Mouse (Mus musculus) embryonic stem cell, embryonic (primary cell): ENCODE results near the gene Hist2h2aa2.
"Not testable (repeated sequence)": the region's sequence is repeated elsewhere in the genome, so short reads cannot be mapped to it uniquely, and the experiment has no call there.

ENCODE experiments used
- CTCF ChIA-PET, 4 experiments: fragments of 300-600 bp in 2 of 4; fragments of 350-600 bp in 2 of 4; sonication (Branson Sonifier 250); formaldehyde crosslinking; loops; one replicate each; lab custom pipeline; 2022; ENCODE audit warnings: inconsistent platforms in 2 of 4; lab: Charles Lee
- POLR2A ChIA-PET, 4 experiments: fragments of 300-600 bp in 2 of 4; fragments of 350-600 bp in 2 of 4; sonication (Branson Sonifier 250); formaldehyde crosslinking; loops; one replicate each; lab custom pipeline; 2022; ENCODE audit warnings: antibody characterized with exemption in 4 of 4, inconsistent platforms in 1 of 4; lab: Charles Lee

Hist2h2aa2 gene

DNA sequence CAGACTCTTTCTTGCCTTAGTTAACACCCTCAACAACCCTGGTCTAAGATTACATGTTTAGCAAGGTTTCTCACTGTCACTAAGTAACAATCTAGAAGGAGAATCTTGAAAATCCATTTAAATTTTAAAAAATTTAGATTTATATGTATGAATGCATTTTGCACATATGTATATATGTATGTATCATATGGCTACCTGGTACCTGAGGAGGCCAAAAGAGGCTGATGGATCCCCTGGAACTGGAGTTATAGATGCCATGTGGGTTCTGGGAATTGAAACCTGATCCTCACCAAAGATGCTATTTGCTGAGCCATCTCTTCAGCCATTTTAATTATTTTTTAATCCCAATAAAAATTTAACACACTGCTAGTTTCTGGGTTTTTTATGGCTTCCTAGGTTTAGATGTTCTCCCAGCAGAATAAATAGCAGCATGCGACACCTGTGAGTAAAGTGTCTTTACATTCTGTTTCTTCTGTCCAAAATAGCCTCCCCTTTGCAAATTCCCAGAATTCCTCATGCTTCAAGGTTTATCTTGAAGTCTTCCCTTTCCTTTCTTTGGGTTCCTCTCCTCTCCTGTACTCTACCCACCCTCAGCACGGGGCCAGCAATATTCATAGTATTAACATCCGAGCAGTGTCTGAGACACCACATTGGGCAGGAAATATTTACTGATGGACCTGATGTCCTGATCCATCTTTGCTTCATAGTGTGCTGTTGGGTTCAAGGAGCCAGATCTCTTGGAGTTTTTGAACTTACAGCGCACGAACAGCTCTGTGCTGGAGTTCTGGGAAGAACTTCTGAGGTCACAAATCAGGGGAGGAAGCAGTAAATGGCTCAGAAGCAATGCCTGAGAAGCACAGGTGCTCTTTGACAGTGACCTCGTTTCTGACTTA lies 8.3 kb upstream of the Hist2h2aa2 start:
- CTCF ChIA-PET, result interaction anchor here in 1 of 4 experiments (0.6 kb wide), 1 partner anchor 14 kb away, joined by 4 read pairs; no protein-coding TSS in a partner anchor

DNA sequence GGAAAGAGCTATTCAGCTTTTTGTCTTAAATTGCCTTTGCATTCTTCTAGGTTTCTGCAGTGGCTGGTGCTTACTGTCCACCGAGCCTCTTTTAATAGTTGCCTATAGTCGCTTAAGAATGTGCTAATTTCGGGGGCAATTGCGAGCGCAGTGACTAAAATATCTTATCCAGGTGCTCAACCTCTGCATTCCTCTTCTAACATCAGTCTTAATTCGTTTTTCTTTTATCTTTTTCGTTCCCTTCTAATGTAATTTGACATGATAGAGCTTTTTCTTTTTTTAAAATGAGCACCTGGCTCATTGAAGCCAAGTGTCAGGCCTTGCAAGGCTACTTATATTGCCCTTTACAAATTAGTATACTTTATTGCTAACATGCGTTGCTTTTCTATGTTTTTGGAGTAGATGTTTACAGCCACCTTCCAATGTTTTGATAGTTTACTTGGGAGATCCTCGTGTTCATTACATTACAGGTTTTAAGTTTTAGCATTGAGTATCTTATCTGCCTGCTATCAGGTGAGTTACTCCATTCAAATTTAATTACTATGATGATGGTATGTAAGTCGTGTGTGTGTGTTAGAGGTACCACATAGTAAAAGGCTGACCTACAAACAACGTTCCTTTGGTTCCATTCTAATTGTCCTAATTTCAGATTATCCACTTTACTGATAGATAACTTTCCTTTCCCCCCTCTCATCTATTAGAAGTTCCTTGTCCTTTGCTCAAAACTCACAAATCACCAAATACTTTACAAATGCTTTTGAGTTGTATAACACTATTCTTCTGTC lies 7.5 kb upstream of the Hist2h2aa2 start:
- CTCF ChIA-PET, result interaction anchor here in 3 of 4 experiments (0.7 to 1.3 kb wide), 3 partner anchors 15 to 30 kb away, joined by 3 to 5 read pairs (median 3); partner anchors contain the start of gene Hist2h4 (in 1 of the 3)

More for the DNA sequence above, 8.3 kb upstream of the Hist2h2aa2 start:
- POLR2A ChIA-PET, result interaction anchor here (0.7 to 12.7 kb wide), 19 partner anchors 10 to 123 kb away, joined by 3 to 151 read pairs (median 4); partner anchors contain the start of genes Hist2h4 (in 3 of the 4), Hist2h2bb (in 2 of the 4), Hist2h3b (in 2 of the 4) and Bola1 (in 1 of the 4)

DNA sequence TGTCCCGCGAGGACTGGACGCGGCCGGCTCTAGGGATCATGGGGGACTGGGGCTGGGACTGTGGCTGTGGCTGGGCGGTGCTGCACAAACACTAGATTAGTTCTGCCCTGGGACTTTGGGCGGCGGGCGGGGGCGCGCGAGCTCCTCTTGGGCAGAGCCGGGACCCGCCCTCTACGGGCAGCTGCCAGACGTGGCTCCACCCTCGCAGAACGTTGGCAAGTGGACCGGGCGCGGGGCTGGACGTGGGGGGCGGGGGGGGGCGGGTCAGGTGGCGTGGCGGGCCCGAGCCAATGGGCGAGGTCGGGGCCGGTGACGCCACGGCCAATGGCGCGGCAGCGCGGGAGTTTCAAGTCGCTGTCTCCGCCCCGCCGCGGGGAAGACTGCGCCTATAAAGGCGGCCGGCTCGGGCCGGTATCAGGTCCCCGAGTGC lies 6.4 kb upstream of the Hist2h2aa2 start, which contains the start of gene Hist2h3c1:
Hist2h3c1 (plus strand) TSS at position 259 of the 430 bp plus-strand sequence.
- POLR2A ChIA-PET, result interaction anchor here in 3 of 4 experiments (0.6 to 1.4 kb wide), 9 partner anchors 9 to 31 kb away, joined by 3 to 42 read pairs (median 7); partner anchors contain the start of genes Hist2h2bb (in 2 of the 3), Bola1 (in 1 of the 3), Hist2h2ab (in 1 of the 3) and Hist2h2ac (in 1 of the 3)
- CTCF ChIA-PET, result interaction anchor here in 1 of 4 experiments (0.7 kb wide), 1 partner anchor 16 kb away, joined by 5 read pairs; no protein-coding TSS in a partner anchor

More for the DNA sequence above, 7.5 kb upstream of the Hist2h2aa2 start:
- POLR2A ChIA-PET, result interaction anchor here (0.6 to 1.4 kb wide), 26 partner anchors 8 to 166 kb away, joined by 3 to 42 read pairs (median 4); partner anchors contain the start of genes Hist2h2bb (in 4 of the 4), Hist2h2ac (in 3 of the 4), Hist2h3b (in 3 of the 4) and Bola1 (in 2 of the 4)

DNA sequence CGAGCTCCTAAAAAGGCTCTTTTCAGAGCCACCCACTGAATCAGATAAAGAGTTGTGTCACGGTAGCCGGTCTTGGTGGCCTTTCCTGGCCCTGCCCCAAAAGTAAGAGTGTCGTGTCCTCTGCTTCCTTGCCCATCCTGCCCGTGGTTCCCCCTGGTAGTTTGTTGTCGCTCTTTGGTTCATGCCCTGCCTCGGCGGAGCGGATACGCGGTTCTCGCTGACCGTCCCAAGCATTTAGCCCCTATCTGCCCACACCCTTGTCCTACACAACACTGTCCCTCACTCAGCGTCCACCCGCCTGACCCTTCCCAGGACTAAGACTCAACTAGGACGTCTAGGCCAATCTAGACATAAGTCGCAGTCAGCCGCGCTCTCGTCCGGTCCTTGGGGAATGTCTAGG lies 5.9 kb upstream of the Hist2h2aa2 start:
- CTCF ChIA-PET, POLR2A ChIA-PET: not testable (repeated sequence)

DNA sequence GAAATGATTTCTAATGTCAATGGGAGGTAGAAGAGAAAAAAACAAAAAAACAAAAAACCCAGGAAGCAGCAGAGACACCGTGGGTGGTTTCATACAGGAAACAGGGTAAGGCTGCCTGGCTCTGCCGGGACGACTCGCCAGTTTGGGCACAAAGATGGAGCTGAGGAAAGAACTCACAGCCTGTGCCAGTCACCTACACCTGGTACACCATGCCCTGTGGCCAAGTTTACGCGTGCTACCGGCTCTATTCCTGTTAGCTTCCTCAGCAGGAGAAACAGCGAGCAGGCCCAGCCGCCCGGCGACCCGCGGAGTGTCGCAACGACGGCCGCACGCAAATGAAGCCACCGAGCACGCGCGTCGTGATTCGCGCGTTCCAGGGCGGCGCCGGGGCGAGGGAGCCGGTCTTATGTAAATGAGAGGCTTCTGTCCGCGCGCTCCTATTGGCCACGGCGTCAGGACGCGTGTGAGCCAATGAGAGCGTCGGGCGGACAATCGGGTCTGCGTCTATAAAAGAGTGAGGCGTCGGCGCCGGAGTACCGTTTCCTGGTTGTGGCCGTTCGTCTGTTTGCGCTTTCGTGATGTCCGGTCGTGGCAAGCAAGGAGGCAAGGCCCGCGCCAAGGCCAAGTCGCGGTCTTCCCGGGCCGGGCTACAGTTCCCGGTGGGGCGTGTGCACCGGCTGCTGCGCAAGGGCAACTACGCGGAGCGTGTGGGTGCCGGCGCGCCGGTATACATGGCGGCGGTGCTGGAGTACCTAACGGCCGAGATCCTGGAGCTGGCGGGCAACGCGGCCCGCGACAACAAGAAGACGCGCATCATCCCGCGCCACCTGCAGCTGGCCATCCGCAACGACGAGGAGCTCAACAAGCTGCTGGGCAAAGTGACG lies 5.2 kb upstream of the Hist2h2aa2 start, which contains the start of gene Hist2h2aa1:
Hist2h2aa1 (plus strand) TSS at position 495 of the 884 bp plus-strand sequence.
- CTCF ChIA-PET, result not testable (repeated sequence)
- POLR2A ChIA-PET, result interaction anchor here in 3 of 4 experiments (0.6 to 6.2 kb wide), 34 partner anchors 9 to 371 kb away, joined by 3 to 149 read pairs (median 3); partner anchors contain the start of genes Bola1 (in 3 of the 3), Hist2h2ab (in 3 of the 3), Hist2h2ac (in 3 of the 3) and Hist2h2bb (in 3 of the 3)

DNA sequence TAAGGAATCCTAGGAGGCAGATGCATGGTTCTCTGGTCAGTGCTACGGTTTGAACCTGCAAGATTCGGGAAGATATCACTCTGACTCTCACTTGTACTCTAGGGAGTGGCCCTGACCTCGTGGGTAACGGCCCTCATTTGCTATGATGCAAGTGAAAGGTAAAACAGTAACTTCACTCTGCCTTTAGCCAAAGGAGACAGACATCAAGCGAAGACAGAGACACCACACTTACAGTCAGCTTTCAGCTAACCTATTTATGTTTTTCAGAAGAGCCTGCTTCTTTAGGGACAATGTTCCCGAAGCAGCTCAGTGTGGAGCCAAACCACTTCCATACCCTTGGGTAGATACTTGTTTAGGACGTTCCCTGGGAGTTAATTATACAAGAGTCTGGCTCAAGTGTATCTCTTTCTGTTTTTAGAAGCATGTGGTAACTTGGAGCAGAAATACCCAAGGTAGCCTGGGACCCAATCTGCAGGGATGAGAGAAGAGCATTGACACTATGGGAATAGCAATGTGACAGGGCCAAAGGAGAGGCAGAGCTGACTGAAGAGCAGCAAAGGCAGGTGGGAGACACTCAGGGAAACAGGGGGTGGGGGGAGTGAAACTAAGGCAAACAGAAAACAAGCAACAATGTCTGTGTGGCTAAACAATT lies 4.0 kb upstream of the Hist2h2aa2 start:
- ChIA-PET CTCF (no interaction called here), POLR2A (interaction anchor here in 3 of 4 experiments (0.6 to 6.2 kb wide), 48 partner anchors 10 to 432 kb away, joined by 3 to 149 read pairs (median 4); partner anchors contain the start of genes Bola1 (in 3 of the 3), Hist2h2ab (in 3 of the 3), Hist2h2ac (in 3 of the 3) and Hist2h2bb (in 3 of the 3))

DNA sequence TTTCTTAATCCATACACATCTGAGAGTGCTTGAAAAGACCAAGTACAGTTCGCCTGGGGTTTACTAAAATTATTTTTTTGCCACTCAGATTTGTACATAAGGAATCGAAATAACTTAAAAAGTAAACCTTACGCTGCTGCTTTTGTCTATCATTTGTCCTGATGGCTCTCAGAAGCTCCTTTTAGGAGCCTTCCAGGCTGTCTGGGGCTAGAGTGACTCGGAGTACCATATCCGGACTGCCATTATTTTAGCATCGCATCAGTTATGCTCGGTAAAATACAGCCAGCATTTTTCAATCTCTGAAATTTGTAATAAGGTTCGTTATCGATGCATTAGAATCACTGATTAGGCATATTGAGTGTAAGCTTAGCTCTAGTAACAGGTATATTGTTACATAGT lies 722 bp upstream of the Hist2h2aa2 start:
- POLR2A ChIA-PET, result interaction anchor here (0.6 to 6.2 kb wide), 23 partner anchors 10 to 290 kb away, joined by 3 to 149 read pairs (median 7); partner anchors contain the start of genes Hist2h2bb (in 4 of the 4), Hist2h4 (in 4 of the 4), Bola1 (in 2 of the 4) and Hist2h2ab (in 2 of the 4)

DNA sequence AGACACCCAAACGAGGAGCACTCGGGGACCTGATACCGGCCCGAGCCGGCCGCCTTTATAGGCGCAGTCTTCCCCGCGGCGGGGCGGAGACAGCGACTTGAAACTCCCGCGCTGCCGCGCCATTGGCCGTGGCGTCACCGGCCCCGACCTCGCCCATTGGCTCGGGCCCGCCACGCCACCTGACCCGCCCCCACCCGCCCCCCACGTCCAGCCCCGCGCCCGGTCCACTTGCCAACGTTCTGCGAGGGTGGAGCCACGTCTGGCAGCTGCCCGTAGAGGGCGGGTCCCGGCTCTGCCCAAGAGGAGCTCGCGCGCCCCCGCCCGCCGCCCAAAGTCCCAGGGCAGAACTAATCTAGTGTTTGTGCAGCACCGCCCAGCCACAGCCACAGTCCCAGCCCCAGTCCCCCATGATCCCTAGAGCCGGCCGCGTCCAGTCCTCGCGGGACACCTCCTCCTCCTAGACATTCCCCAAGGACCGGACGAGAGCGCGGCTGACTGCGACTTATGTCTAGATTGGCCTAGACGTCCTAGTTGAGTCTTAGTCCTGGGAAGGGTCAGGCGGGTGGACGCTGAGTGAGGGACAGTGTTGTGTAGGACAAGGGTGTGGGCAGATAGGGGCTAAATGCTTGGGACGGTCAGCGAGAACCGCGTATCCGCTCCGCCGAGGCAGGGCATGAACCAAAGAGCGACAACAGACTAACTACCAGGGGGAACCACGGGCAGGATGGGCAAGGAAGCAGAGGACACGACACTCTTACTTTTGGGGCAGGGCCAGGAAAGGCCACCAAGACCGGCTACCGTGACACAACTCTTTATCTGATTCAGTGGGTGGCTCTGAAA lies 902 bp downstream of the Hist2h2aa2 start, which contains the start of gene Hist2h3c2:
Hist2h3c2 (minus strand) TSS at position 174 of the 840 bp plus-strand sequence.
- CTCF ChIA-PET, result interaction anchor here in 1 of 4 experiments (1.8 kb wide), 1 partner anchor 173 kb away, joined by 7 read pairs; no protein-coding TSS in a partner anchor

More for the DNA sequence above, 722 bp upstream of the Hist2h2aa2 start:
- CTCF ChIA-PET, result no interaction called here

DNA sequence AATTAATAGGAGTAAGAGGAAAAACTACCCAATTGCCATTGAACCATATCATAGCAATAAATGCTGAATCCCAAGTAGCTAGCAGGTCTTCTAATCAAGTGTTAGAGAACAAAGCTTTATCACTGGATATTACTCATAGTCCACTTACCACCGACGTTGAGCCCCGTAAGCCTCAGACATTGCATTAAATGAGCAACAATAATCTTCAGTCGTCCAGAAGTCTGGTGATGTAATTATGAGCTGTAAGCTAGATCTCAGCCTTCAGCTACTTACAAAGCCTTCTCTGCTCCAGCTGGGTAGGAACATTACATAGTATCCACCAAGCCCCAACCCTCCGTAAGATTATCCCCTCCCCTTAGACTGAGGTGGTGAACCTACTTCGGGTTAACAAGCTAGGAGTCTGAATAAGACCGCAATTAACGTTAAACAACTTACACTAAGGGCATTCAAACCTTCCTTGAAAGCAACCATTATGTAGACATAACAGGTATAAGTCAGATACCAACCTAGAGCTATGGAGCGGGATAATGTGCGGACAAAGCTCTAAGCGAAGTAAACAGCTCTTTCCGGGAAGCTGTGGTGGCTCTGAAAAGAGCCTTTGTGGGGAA lies 2.1 kb downstream of the Hist2h2aa2 start:
- POLR2A ChIA-PET, result interaction anchor here (0.6 to 12.2 kb wide), 80 partner anchors 9 to 584 kb away, joined by 3 to 457 read pairs (median 5); partner anchors contain the start of genes Bola1 (in 4 of the 4), Hist2h2ab (in 4 of the 4), Hist2h2ac (in 4 of the 4) and Hist2h2be (in 4 of the 4)
- CTCF ChIA-PET, result interaction anchor here in 3 of 4 experiments (0.5 to 1.8 kb wide), 4 partner anchors 9 to 172 kb away, joined by 3 to 7 read pairs (median 4); no protein-coding TSS in a partner anchor

More for the DNA sequence above, 902 bp downstream of the Hist2h2aa2 start, which contains the start of gene Hist2h3c2:
- POLR2A ChIA-PET, result interaction anchor here (0.9 to 12.2 kb wide), 25 partner anchors 14 to 288 kb away, joined by 3 to 457 read pairs (median 16); partner anchors contain the start of genes Bola1 (in 4 of the 4), Hist2h2ab (in 4 of the 4), Hist2h2ac (in 4 of the 4) and Hist2h2be (in 4 of the 4)

DNA sequence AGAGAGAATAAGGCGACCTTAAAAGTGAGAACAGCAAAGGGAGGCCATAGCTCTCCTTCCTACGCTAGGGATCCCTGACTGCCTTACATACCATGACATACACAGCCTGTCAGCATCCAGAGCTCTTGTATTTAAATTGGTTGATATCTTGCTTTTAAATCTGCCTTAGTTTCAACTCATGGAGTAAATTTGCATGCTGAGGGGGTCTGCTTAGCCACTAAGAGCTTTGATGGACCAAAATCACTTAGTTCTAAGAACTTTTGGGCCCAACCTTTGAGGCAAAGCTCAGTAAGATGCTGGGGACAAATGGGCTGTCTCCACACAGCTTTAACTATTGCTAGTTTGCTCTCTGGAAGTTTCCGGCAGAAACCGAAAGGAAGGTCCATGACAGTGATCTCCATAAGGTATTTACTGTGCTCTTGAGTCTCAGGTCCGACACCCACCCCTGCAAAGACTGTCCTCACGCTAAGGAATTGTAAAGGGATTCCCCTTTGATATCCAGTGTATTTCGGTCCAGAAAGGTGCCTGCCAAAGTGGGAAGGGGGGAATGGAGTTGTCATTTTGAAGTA lies 2.7 kb downstream of the Hist2h2aa2 start:
- POLR2A ChIA-PET, result interaction anchor here (0.6 to 12.2 kb wide), 74 partner anchors 9 to 583 kb away, joined by 3 to 457 read pairs (median 5); partner anchors contain the start of genes Bola1 (in 4 of the 4), Hist2h2ab (in 4 of the 4), Hist2h2ac (in 4 of the 4) and Hist2h2be (in 4 of the 4)
- CTCF ChIA-PET, result interaction anchor here in 2 of 4 experiments (1.2 to 1.8 kb wide), 3 partner anchors 40 to 171 kb away, joined by 3 to 7 read pairs (median 4); no protein-coding TSS in a partner anchor

DNA sequence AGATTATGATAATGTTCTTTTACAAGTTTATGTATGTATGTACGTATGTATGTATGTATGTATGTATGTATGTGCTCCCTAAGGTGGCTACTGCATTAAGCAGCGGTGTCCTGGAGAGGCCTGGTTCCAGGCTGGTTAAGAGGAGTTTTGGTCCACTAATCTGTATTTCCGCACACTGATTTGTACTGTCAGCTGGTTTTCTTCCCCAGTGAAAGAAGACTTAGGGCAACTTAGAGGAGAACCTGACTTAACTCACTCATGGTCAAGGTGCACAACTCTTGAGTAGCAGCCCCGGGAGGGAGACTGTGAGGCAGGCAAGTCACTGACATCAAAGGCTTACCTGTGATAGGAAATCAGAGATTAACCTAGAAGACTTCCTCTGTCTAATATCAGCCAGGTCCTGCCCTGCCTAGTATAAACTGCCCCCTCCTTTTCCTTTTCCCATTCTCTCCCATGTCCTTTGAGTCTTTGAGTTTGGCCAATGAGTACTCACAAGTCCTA lies 3.2 kb downstream of the Hist2h2aa2 start:
- CTCF ChIA-PET, result interaction anchor here in 3 of 4 experiments (0.6 to 1.8 kb wide), 3 partner anchors 41 to 298 kb away, joined by 4 to 7 read pairs (median 4); no protein-coding TSS in a partner anchor
- POLR2A ChIA-PET, result interaction anchor here (0.6 to 12.2 kb wide), 60 partner anchors 8 to 367 kb away, joined by 3 to 457 read pairs (median 6); partner anchors contain the start of genes Bola1 (in 4 of the 4), Hist2h2ab (in 4 of the 4), Hist2h2ac (in 4 of the 4) and Hist2h2be (in 4 of the 4)

DNA sequence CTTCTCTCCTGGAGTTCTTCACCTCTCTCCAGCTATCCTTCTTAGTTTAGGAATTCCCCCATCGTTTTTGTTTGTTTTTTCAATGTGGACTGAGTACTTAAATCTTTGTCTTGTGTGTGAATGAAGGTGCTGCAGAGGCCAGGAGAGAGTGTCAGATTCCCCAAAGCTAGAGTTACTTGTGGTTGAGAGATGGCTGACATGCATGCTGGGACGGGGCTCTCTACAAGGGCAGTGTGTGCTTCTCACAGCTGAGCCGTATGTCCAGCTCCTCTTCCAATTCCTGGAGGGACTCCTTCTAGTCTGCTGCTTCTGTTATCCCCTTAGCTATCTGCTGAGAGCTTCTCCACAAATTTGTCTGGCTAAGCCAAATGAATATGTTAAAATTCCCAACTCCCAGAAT lies 4.2 kb downstream of the Hist2h2aa2 start:
- CTCF ChIA-PET, result interaction anchor here in 1 of 4 experiments (1.1 kb wide), 1 partner anchor 42 kb away, joined by 3 read pairs; no protein-coding TSS in a partner anchor
- POLR2A ChIA-PET, result interaction anchor here in 3 of 4 experiments (0.5 to 12.2 kb wide), 29 partner anchors 9 to 1008 kb away, joined by 3 to 457 read pairs (median 5); partner anchors contain the start of genes Bola1 (in 3 of the 3), Hist2h2ab (in 3 of the 3), Hist2h2ac (in 3 of the 3) and Hist2h2be (in 3 of the 3)
